Mouse (Mus musculus) neural tube, embryonic 11.5 days (tissue): Measurements from ENCODE around the gene Prkn. TPM values are rescaled to one million over a fixed set of nuclear protein-coding genes. Genes with fewer than 3 reads are reported as not detected.

ENCODE experiments used
- ATAC-seq: fragments of 200-750 bp; cut with Nextera tagmentation; 2 replicates; pipeline ENCODE4 v1.8.0; 2017; ENCODE audit warnings: moderate number of reproducible peaks, mild to moderate bottlenecking, moderate TSS enrichment, moderate library complexity; ENCODE audit not compliant: insufficient read depth, low FRiP score, low TSS enrichment
- DNase-seq: peaks from one replicate; pipeline ENCODE4 v3.0.0-alpha.2; 2015; ENCODE audit warnings: low spot score
- H3K27ac ChIP-seq: fragments of 300-500 bp; sonication (generic); 2 replicates; pipeline ENCODE4 v1.5.1; 2014; ENCODE audit warnings: low read depth, mild to moderate bottlenecking, low read length
- H3K27me3 ChIP-seq: fragments of 300-500 bp; sonication (generic); 2 replicates; pipeline ENCODE4 v1.6.1; 2014; ENCODE audit warnings: mild to moderate bottlenecking, low read length, mixed read lengths; ENCODE audit not compliant: control insufficient read depth, insufficient read depth
- H3K36me3 ChIP-seq: fragments of 300-500 bp; sonication (generic); 2 replicates; pipeline ENCODE4 v1.6.1; 2014; ENCODE audit warnings: mild to moderate bottlenecking, low read length, moderate library complexity, mixed read lengths; ENCODE audit not compliant: control insufficient read depth, insufficient read depth
- H3K4me1 ChIP-seq: fragments of 300-500 bp; sonication (generic); 2 replicates; pipeline ENCODE4 v1.6.1; 2014; ENCODE audit warnings: low read length, mixed read lengths; ENCODE audit not compliant: control insufficient read depth, insufficient read depth
- H3K4me2 ChIP-seq: fragments of 300-500 bp; sonication (generic); 2 replicates; pipeline ENCODE4 v1.6.1; 2014; ENCODE audit warnings: low read depth, mild to moderate bottlenecking, moderate library complexity
- H3K4me3 ChIP-seq: fragments of 300-500 bp; sonication (generic); 2 replicates; pipeline ENCODE4 v1.5.1; 2014; ENCODE audit warnings: low read depth, low read length
- H3K9ac ChIP-seq: fragments of 300-500 bp; sonication (generic); 2 replicates; pipeline ENCODE4 v1.6.1; 2014; ENCODE audit warnings: mild to moderate bottlenecking, low read length
- H3K9me3 ChIP-seq: fragments of 300-500 bp; sonication (generic); 2 replicates; pipeline ENCODE4 v1.6.1; 2016; ENCODE audit warnings: low read length; ENCODE audit not compliant: control insufficient read depth
- WGBS: fragments of 180-500 bp; shearing (Covaris S2); extraction: QIAGEN DNeasy Blood & Tissue Kit; methylation state at CpG from one replicate; pipeline ENCODE4 v1.1.7; 2014; 5-methylcytosine and 5-hydroxymethylcytosine counted together
- polyA plus RNA-seq: library from polyadenylated mRNA; unstranded; fragments of >200 nt; fragmentation: Nextera tagmentation; extraction: Ambion mirVana; gene quantifications from 2 replicates; pipeline ENCODE4 v1.2.1, GENCODE M21; 2014

Gene Prkn
- polyA plus RNA-seq, 1 experiment from 2014 or later = 1.4 TPM

DNA sequence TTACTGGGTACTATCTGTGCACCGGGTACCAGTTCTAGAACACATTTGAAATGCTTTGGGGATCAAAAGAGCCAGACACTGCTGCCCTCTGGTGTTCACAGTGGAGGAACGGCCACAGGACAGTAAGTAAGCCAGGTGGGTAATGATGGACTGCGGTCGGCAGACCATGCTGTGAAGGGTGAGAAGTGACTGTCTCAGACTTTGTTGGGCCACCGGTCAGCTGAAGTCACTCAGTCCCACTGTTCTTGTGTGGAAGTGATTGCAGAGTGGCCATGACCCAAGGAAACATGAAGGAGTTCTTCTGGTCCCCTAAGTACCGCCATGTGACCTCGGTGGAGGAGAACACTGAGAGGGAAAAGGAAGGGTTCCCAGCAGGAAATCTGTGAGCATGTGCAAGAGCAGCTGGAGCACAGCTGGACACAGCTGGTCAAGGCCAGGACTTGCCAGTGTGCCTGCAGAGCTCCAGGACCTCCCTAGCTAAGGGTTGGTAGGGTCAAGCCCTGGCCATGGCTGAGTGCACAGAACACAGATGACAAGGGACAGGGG lies 1135.0 kb downstream of the Prkn start:
- H3K4me1 ChIP-seq = peaks cover 9% of the 10 kb centered on the region
- no peaks in the 10 kb centered on the region for H3K36me3 ChIP-seq
- H3K9ac ChIP-seq = no peak overlapping the region
- H3K4me3 ChIP-seq = no peak overlapping the region
- peak; percentile 74 for DNase-seq
- H3K4me2 ChIP-seq = no peak overlapping the region
- no peak overlapping the region for H3K27ac ChIP-seq
- WGBS = 34% methylated on average over 7 of the region's 7 CpGs
- H3K9me3 ChIP-seq = no peaks in the 10 kb centered on the region
- H3K27me3 ChIP-seq = no peaks in the 10 kb centered on the region
- 0 out of 2 replicates have a peak, but pooled peaks have one; percentile 35 for ATAC-seq

DNA sequence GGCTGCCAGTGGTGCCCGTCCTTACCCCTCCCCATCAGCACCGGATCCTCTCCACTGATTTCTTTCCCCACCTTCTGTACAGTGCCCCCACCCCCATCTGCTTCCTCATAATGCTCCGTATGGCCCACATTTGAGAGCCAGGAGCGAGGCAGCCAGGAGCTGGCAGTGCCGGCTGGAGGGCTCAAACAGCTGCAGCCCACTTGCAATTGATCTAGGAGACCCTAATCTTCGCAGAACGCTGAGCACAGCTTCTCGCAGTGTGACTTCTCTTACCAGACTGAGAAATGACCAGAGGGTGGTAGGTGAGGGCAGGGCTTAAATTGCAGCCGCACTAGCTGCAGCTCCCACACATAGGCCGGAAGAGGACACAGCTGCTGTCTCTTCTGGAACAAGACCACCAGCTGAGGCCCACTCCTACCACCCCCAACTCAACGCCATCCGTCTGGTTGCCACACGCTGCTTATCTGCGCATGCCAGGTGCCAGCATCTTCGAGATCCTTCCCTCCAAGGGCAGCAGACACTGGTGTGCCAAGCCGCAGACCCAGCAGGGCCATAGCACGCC lies 1138.2 kb downstream of the Prkn start:
- DNase-seq (peak; percentile 32), ATAC-seq (no peak)
- no peaks in the 10 kb centered on the region for H3K9me3 ChIP-seq

DNA sequence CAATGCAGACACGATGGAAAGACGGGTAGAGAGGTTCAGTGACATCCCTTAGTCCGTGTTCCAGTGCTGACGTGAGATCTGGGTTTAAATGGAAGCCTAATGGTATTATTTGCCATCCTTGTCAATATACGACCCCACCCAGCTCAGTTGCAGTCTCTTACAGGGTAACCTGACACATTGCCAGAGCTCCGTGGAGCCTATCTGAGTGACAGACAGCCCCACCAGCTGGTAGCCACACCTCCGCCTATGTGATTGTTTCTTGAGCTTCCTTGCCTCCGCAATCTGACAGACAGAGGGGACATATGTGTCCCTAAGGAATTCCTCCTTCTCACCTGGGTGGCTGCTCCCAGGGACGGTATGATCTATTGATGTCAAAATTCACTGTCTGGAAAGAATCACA lies 1141.5 kb downstream of the Prkn start:
- Histone ChIP-seq H3K4me3 (no peak overlapping the region), H3K27me3 (no peaks in the 10 kb centered on the region)

More for the DNA sequence above, 1138.2 kb downstream of the Prkn start:
- H3K9ac ChIP-seq = 0 out of 2 replicates have a peak overlapping the region, but pooled peaks have one; percentile 7
- WGBS = 40% methylated on average over 17 of the region's 17 CpGs
- peaks cover 9% of the 10 kb centered on the region for H3K4me1 ChIP-seq
- no peak overlapping the region for H3K4me2 ChIP-seq
- H3K36me3 ChIP-seq = no peaks in the 10 kb centered on the region
- 0 out of 2 replicates have a peak overlapping the region, but pooled peaks have one; percentile 7 for H3K27ac ChIP-seq
- H3K27me3 ChIP-seq = no peaks in the 10 kb centered on the region
- no peak overlapping the region for H3K4me3 ChIP-seq

DNA sequence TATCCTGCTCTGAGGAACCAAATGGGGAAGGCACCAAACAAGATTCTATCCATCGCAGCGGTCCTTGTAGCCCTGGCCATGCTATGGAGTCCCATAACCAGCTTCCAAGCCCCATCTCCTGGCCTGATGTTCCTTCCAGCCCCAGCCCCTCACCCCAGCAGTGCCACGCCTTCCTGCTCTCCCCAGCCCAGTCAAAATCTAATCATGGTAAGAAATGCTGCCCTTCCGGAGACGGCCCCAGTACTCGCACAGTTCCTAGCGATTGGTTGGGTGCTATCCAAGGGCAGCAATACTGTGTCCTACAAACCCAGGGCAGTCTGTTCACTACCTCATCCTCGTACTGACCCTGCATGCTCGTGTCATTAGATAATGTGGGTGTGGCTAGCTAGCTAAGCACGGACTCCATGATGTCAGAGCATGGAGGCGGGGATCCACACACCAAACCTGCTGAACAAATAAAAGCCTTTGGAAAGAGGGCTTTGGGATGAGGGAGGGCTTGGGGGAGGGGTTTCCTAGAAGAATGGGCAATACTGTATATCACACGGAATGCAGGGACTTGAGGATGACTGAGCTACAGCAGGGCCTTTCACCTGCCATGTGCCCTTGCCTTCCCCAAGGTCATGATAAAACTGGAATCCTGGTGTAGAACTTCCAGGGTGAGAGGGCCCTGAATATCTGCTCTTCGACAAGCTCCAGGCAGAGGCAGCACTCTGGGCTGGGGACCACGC lies 1148.1 kb downstream of the Prkn start:
- DNase-seq (no peak), ATAC-seq (no peak)
- H3K36me3 ChIP-seq = no peaks in the 10 kb centered on the region
- H3K9ac ChIP-seq = no peak overlapping the region
- H3K27me3 ChIP-seq = no peaks in the 10 kb centered on the region
- no peaks in the 10 kb centered on the region for H3K4me1 ChIP-seq
- no peak overlapping the region for H3K27ac ChIP-seq
- no peak overlapping the region for H3K4me3 ChIP-seq
- no peak overlapping the region for H3K4me2 ChIP-seq
- 81% methylated on average over 14 of the region's 14 CpGs for WGBS
- no peaks in the 10 kb centered on the region for H3K9me3 ChIP-seq

More for the DNA sequence above, 1141.5 kb downstream of the Prkn start:
- DNase-seq (no peak), ATAC-seq (no peak)
- no peaks in the 10 kb centered on the region for H3K36me3 ChIP-seq
- no peak overlapping the region for H3K27ac ChIP-seq
- WGBS = 72% methylated on average over 9 of the region's 9 CpGs
- no peak overlapping the region for H3K9ac ChIP-seq
- peaks cover 7% of the 10 kb centered on the region for H3K4me1 ChIP-seq
- no peak overlapping the region for H3K4me2 ChIP-seq
- no peaks in the 10 kb centered on the region for H3K9me3 ChIP-seq

DNA sequence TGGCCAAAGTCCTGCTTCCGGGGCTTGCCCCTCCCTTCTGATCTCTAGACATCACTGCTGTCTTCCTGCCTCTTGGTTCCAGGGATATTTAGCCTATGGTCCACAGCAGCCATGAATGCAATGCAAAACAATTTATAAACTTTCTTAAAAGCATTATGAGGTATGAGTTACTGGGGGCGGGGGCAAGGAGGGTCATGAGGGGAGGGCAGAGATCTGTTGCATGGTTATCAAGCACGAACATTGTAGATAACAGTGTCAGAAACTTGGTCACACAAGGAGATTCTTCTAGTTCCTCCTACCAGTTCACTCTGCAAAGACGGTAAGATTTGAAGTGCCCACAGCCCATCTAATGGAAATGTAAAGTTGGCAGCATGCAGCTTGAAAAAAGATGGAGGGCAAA lies 1149.1 kb downstream of the Prkn start:
- Histone ChIP-seq H3K27me3 (no peaks in the 10 kb centered on the region), H3K4me2 (no peak overlapping the region), H3K4me3 (no peak overlapping the region), H3K9ac (no peak overlapping the region), H3K27ac (no peak overlapping the region), H3K4me1 (no peaks in the 10 kb centered on the region), H3K36me3 (no peaks in the 10 kb centered on the region), H3K9me3 (no peaks in the 10 kb centered on the region)
- ATAC-seq (no peak), DNase-seq (no peak)
- WGBS = 93% methylated on average over 4 of the region's 4 CpGs

DNA sequence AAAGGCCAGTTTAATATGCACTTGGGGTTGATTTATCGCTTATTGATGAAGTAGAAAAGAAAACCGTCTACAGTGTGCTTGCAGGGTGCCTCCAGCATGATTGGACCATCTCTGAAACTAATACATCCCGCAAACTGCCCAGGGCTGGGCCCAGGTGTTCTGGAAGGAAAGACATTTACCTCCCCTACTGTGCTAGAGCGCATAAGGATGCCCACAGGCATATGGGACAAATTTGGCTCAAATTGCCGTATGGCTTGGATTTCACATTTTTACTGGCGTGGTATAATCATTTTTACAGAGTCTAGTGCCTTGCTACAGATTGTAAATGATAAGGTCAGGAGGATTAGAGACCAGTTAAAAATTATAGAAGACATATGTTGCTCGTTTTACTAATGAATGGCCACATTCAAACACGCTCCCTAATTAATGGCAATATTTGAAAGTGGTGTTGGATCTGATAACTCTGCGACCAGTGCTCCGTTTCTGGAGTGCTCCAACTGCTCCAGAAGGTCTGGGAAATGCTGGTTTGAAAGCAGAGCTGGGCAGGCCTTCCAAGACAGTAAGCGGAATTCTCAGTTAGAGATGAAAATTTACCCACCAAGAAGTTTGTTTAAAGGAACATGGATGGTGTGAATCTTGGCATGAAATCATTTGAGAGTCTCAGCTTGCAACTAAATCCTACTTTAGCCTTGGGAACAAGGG lies 1150.4 kb downstream of the Prkn start:
- H3K4me2 ChIP-seq = no peak overlapping the region
- DNase-seq (no peak), ATAC-seq (no peak)
- H3K4me3 ChIP-seq = no peak overlapping the region
- H3K9ac ChIP-seq = no peak overlapping the region
- H3K36me3 ChIP-seq = no peaks in the 10 kb centered on the region
- no peaks in the 10 kb centered on the region for H3K4me1 ChIP-seq
- H3K9me3 ChIP-seq = no peaks in the 10 kb centered on the region
- 68% methylated on average over 11 of the region's 11 CpGs for WGBS
- no peaks in the 10 kb centered on the region for H3K27me3 ChIP-seq
- H3K27ac ChIP-seq = 0 out of 2 replicates have a peak overlapping the region, but pooled peaks have one; percentile 14

DNA sequence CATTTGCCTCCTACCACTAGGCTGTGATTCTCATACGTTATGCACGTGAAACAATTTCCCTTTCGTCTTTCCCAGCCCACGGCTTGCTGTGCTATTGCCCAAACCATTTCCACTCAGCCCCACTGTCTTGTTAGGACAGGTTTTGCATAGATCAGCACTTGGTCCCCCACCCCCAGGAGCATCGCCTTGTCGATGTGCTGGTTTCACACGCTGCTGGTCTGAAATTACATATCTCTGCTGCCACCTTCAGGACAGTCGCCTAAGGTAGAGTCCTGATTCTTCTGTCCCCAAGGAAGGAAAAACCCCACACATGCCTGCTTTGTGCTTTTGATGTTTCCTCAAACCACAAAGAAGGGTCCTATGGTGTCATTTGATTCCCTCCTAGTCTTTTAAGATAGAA lies 1153.1 kb downstream of the Prkn start:
- ATAC-seq (no peak), DNase-seq (peak; percentile 67)
- Histone ChIP-seq H3K4me1 (no peaks in the 10 kb centered on the region), H3K27me3 (no peaks in the 10 kb centered on the region), H3K9ac (no peak overlapping the region), H3K36me3 (no peaks in the 10 kb centered on the region), H3K4me2 (no peak overlapping the region), H3K9me3 (no peaks in the 10 kb centered on the region), H3K27ac (no peak overlapping the region), H3K4me3 (no peak overlapping the region)
- 33% methylated on average over 8 of the region's 8 CpGs for WGBS

DNA sequence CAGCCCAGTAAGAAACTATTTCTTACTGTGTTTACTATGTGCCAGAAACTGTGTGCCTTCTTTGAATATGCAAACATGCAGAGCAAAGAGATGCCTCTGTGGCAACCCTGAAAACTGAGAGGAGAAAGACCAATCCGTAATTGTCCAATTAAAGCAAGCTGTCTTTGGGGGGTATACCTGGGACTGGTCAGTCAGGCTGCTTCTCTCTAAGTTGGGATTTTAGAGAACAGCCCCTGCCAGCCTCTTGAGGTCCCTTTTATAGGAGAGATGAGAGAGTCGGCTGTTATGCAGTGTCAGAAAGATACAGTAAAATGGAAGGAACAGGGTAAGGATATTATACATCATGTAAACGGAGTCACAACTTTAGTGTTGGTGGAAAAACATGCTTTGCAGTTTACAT lies 1154.1 kb downstream of the Prkn start:
- Histone ChIP-seq H3K4me2 (no peak overlapping the region), H3K4me3 (no peak overlapping the region), H3K27me3 (no peaks in the 10 kb centered on the region), H3K4me1 (no peaks in the 10 kb centered on the region), H3K27ac (no peak overlapping the region), H3K9ac (no peak overlapping the region), H3K36me3 (no peaks in the 10 kb centered on the region), H3K9me3 (no peaks in the 10 kb centered on the region)
- ATAC-seq = no peak
- no peak for DNase-seq
- 81% methylated on average over 3 of the region's 3 CpGs for WGBS
